Mouse (Mus musculus) C2C12 (cell line): ENCODE results near the gene Soga1. TPM values are rescaled to one million over a fixed set of nuclear protein-coding genes. Genes with fewer than 3 reads are reported as not detected.

Experiments
- H3K27me3 ChIP-seq: one replicate; pipeline ENCODE4 v1.6.1; 2011; ENCODE audit not compliant: control insufficient read depth, insufficient read depth, insufficient read length
- H3K36me3 ChIP-seq: one replicate; pipeline ENCODE4 v1.6.1; 2011; ENCODE audit not compliant: control insufficient read depth, insufficient read depth
- H3K4me3 ChIP-seq: one replicate; pipeline ENCODE4 v1.5.1; 2011; ENCODE audit warnings: mild to moderate bottlenecking, control low read depth; ENCODE audit not compliant: poor library complexity, insufficient read depth, severe bottlenecking
- H3K79me2 ChIP-seq: one replicate; pipeline ENCODE4 v1.6.1; 2011; ENCODE audit not compliant: control insufficient read depth, insufficient read depth
- H3K79me3 ChIP-seq: one replicate; pipeline ENCODE4 v1.6.1; 2011; ENCODE audit warnings: low read depth, control low read depth
- H3ac ChIP-seq: one replicate; pipeline ENCODE3; 2011; ENCODE audit warnings: low read depth; ENCODE audit not compliant: control insufficient read depth, insufficient read length
- CEBPB ChIP-seq: IDR thresholded peaks from one replicate; pipeline ENCODE4 v1.6.1; 2011; ENCODE audit warnings: low read depth, mild to moderate bottlenecking, control low read depth, moderate library complexity
- CTCF ChIP-seq: IDR thresholded peaks from one replicate; pipeline ENCODE4 v1.5.1; 2011; ENCODE audit not compliant: control insufficient read depth, insufficient read depth, insufficient read length
- FOSL1 ChIP-seq: IDR thresholded peaks from one replicate; pipeline ENCODE4 v1.8.0; 2011; ENCODE audit warnings: mild to moderate bottlenecking, low read length; ENCODE audit not compliant: poor library complexity, insufficient read depth, severe bottlenecking
- MAX ChIP-seq: IDR thresholded peaks from one replicate; pipeline ENCODE4 v1.6.1; 2011; ENCODE audit warnings: mild to moderate bottlenecking, control low read depth
- MYOD1 ChIP-seq: IDR thresholded peaks from one replicate; pipeline ENCODE4 v1.6.1; 2011; ENCODE audit warnings: low read depth; ENCODE audit not compliant: control insufficient read depth, insufficient read length
- MYOG ChIP-seq: IDR thresholded peaks from one replicate; pipeline ENCODE4 v1.6.1; 2011; ENCODE audit not compliant: control insufficient read depth, insufficient read length; ENCODE audit errors: extremely low read depth
- USF1 ChIP-seq: IDR thresholded peaks from one replicate; pipeline ENCODE4 v1.6.1; 2011; ENCODE audit warnings: low read depth, mild to moderate bottlenecking, control low read depth, moderate library complexity
- polyA plus RNA-seq: library from polyadenylated mRNA; unstranded; fragments of >200 nt; fragmentation: generic; extraction: Trizol; gene quantifications from one replicate; pipeline ENCODE4 v1.2.1, GENCODE M21; 2012; ENCODE audit warnings: missing spikeins

The Soga1 gene
- polyA plus RNA-seq, 1 experiment, result 13.9 TPM

- TF ChIP-seq USF1, result no peak
- TF ChIP-seq MYOD1, result no peak
- no peak for TF ChIP-seq MYOG
- no peak for TF ChIP-seq CTCF
- TF ChIP-seq CEBPB, result no peak
- TF ChIP-seq MAX, result no peak
- no peak for TF ChIP-seq FOSL1
- Histone ChIP-seq H3K36me3 (peaks cover 15% of the 10 kb centered on the region), H3K79me2 (peaks cover 100% of the 10 kb centered on the region), H3K79me3 (peaks cover 76% of the 10 kb centered on the region), H3ac (no peak overlapping the region), H3K4me3 (no peak overlapping the region), H3K27me3 (no peaks in the 10 kb centered on the region)
These were observed 7.5 kb downstream of the Soga1 start for GRCm38 (mm10) chr2:157071556-157071955.

- no peaks in the 10 kb centered on the region for H3K27me3 ChIP-seq
- H3K79me2 ChIP-seq, result peaks cover 100% of the 10 kb centered on the region
- peak overlapping the region; percentile 27 for H3ac ChIP-seq
- no peak overlapping the region for H3K4me3 ChIP-seq
- TF ChIP-seq MAX (no peak), MYOG (no peak), CEBPB (no peak), FOSL1 (no peak), CTCF (no peak), MYOD1 (no peak), USF1 (no peak)
- peaks cover 9% of the 10 kb centered on the region for H3K36me3 ChIP-seq
- peaks cover 71% of the 10 kb centered on the region for H3K79me3 ChIP-seq
These were observed 8.7 kb downstream of the Soga1 start for GRCm38 (mm10) chr2:157070365-157070764.

DNA sequence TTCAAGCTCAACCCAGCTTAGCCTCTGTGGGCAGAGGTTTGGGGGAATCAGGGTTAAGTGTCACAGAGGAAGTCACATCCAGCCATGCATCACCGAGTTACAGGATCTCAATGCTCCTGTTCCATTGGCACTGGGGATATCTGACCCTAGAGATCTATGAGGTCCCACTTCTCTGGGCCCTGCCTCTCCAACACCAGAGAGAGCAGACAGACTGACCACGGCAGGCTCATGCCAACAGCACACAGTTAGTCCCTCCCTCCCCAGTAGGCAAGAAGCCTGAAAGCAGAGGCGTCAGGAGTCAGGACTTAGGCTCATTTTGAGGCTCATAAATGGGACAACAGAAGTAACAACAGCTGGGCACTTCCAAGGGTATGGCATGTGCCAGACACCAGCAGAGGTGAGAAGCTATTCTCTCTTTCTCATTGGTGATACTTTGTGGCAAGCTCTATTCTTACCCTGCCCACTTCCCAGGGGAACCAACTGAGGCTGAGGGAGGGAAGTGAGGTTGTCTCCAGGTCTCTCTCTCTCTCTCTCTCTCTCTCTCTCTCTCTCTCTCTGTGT lies 9.2 kb downstream of the Soga1 start:
- peak overlapping the region; percentile 38 for H3ac ChIP-seq
- H3K4me3 ChIP-seq, result no peak overlapping the region
- TF ChIP-seq FOSL1 (no peak), CTCF (no peak), MAX (no peak), MYOG (no peak), MYOD1 (no peak)
- H3K79me3 ChIP-seq, result peaks cover 71% of the 10 kb centered on the region
- H3K79me2 ChIP-seq, result peaks cover 100% of the 10 kb centered on the region
- no peaks in the 10 kb centered on the region for H3K27me3 ChIP-seq
- peaks cover 9% of the 10 kb centered on the region for H3K36me3 ChIP-seq

GRCm38 (mm10) chr2:157069355-157069735 lies 9.7 kb downstream of the Soga1 start:
- H3K4me3 ChIP-seq, result no peak overlapping the region
- peaks cover 69% of the 10 kb centered on the region for H3K79me3 ChIP-seq
- H3K79me2 ChIP-seq, result peaks cover 100% of the 10 kb centered on the region
- TF ChIP-seq MAX, result peak; percentile 21
- TF ChIP-seq USF1, result no peak
- no peaks in the 10 kb centered on the region for H3K27me3 ChIP-seq
- peaks cover 9% of the 10 kb centered on the region for H3K36me3 ChIP-seq
- H3ac ChIP-seq, result peak overlapping the region; percentile 38

DNA sequence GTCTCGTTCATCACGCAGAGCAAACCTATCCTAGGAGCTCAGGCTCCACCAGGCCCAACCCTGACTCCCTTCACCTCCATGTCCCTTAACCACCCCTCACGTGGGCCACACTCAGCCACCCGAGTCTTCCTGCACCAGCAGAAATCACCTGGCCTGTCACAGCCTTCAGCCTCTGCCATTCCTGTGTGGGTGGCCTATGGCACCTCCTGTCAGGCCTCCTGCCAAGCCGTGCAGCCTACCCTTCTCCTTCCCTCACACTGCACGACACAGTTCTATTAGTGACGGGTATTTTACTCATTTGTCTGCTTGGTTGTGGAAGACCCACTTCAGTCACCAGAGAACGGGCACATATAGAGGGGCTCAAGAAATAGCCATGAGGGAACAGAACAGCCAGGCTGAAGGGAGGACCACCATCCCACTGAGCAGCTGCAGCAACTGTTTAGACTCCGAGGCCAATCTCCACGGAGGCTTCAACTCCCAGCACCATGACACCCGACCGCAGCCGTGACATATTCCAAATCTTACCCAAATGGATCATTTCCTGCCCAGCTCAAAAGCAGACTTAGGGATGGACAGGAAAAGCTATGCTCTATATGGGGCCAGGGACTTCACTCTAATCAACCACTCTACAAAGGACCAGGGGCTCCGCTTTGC lies 10.2 kb downstream of the Soga1 start:
- no peak overlapping the region for H3ac ChIP-seq
- TF ChIP-seq MYOD1, result peak; percentile 9
- no peak for TF ChIP-seq MYOG
- no peak overlapping the region for H3K4me3 ChIP-seq
- H3K79me2 ChIP-seq, result peaks cover 100% of the 10 kb centered on the region
- H3K36me3 ChIP-seq, result peaks cover 9% of the 10 kb centered on the region
- H3K79me3 ChIP-seq, result peaks cover 69% of the 10 kb centered on the region
- no peaks in the 10 kb centered on the region for H3K27me3 ChIP-seq

- Histone ChIP-seq H3K36me3 (no peaks in the 10 kb centered on the region), H3K4me3 (no peak overlapping the region), H3K27me3 (no peaks in the 10 kb centered on the region), H3ac (no peak overlapping the region), H3K79me3 (peaks cover 63% of the 10 kb centered on the region), H3K79me2 (peaks cover 100% of the 10 kb centered on the region)
- TF ChIP-seq MAX (no peak), FOSL1 (no peak), MYOD1 (no peak), CTCF (no peak), USF1 (no peak), CEBPB (no peak), MYOG (no peak)
These were observed 12.2 kb downstream of the Soga1 start for GRCm38 (mm10) chr2:157066731-157067430.
